Mouse (Mus musculus) cerebellum, postnatal 25 days (tissue): ENCODE measurements around the gene Sdccag8.

Experiments used
- DNase-seq, 2 experiments: peaks; one replicate each; pipeline ENCODE4 v3.0.0; 2021; ENCODE audit warnings: mixed read lengths in 2 of 2

Gene Sdccag8

GRCm38 (mm10) chr1:177013313-177013712, 198.9 kb downstream of the Sdccag8 start:
- DNase-seq: no peak

DNA sequence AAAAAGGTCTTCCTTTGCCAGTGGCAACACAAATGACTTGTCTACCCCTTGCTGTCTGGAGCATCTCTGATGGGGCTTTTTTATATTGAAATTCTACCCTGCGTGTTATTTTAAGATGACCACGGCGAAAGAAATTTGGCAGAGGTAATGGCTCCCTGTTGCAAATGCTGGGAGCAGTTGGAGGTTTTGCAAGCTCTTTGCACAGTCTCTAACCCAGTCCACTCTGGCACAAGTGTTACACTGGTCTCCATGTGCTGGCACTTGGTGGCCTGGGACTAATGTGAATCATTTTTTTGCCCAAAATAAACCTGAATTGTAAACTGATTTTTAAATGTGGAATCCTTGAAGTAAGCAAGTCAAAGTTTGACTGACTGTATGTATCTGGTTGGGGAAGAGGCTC, 199.3 kb downstream of the Sdccag8 start:
- peak; percentile 52 to 64 for DNase-seq

- DNase-seq: no peak
Observed at GRCm38 (mm10) chr1:177014346-177014745, 199.9 kb downstream of the Sdccag8 start.

- no peak for DNase-seq
Observed at GRCm38 (mm10) chr1:177014921-177015439, 200.5 kb downstream of the Sdccag8 start.

- no peak for DNase-seq
Observed at GRCm38 (mm10) chr1:177015917-177016316, 201.5 kb downstream of the Sdccag8 start.

DNA sequence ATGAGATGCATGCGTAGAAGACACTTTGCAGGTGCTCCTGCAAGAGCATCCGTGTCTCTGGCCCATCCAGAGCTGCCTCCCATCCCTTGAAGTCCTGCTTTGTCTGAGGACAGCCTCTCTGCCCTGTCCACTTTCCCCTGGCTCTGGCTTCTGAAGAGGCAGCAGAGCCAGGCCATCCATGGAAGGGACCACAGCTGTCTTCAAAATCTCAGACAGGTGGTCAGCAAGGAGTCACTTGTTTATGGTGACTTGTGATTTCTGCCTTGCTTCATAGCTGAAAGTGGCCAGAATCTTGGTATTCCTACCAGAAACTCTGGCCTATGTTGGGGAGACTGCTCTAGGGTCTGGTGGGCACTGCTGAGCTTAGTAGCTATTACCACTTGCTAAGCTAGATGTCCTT, 202.3 kb downstream of the Sdccag8 start:
- no peak for DNase-seq

- DNase-seq: no peak
Observed at GRCm38 (mm10) chr1:177018750-177019149, 204.3 kb downstream of the Sdccag8 start.

- DNase-seq: no peak
Observed at GRCm38 (mm10) chr1:177019668-177020067, 205.2 kb downstream of the Sdccag8 start.

- peak in 1 of 2 experiments; percentile 5 for DNase-seq
Observed at GRCm38 (mm10) chr1:177022751-177023150, 208.3 kb downstream of the Sdccag8 start.

DNA sequence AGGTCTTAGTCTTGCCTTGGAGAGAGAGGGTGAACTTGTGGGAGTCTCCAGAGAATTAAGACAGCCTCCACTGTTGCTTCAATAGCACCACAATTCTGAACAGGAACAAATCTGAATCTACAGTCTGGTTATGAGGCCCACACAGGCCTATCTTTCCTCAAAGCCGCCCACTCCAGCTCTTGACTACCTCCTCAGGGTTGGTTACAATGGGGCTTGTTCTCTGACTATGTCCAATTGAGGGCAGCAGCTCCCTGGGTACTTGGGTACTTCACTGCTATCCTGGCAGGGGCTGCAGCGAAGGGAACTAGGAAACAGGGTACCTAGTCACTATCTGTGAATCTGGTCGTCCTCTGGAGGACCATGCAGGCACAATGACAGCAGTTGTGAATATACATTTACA, 213.2 kb downstream of the Sdccag8 start:
- DNase-seq: no peak

DNA sequence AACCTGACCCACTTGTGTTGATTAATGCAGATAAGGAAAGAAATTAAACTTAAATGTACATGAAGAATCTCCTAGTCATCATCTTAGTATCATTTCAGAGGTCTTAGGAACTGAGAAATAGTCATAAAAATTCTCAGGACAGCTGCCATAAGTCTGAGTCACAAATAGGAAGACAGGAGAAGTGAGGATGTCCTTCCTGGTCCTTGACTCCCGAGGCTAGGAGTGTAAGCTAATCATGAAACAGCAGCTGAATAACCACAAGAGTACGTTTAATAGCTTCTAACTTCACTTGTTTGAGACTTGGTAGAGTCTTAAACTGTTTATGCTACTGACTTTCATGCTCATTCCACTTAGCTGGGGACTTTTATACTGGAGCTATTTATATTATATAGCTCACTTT, 214.6 kb downstream of the Sdccag8 start:
- DNase-seq: no peak

GRCm38 (mm10) chr1:177030669-177031068, 216.2 kb downstream of the Sdccag8 start:
- DNase-seq: no peak

DNA sequence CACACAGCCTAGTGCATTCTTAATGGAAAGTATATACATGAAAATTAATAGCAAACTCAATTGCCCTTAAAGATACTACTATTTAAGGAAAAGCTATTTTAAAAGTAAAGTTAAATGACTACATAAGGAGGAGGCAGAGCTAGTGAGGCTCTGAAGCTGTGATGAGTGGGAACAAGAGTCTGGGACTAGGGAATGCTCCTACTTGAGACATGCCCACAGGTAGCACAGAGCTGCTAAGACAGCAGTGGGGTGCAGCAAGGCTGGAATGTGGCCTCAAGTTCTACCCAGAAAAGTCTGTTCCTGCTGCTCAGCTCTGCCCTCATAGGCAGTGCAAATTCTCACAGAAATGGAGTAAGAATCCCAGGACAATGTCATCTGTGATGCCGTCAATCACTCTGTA, 216.7 kb downstream of the Sdccag8 start:
- no peak for DNase-seq

DNA sequence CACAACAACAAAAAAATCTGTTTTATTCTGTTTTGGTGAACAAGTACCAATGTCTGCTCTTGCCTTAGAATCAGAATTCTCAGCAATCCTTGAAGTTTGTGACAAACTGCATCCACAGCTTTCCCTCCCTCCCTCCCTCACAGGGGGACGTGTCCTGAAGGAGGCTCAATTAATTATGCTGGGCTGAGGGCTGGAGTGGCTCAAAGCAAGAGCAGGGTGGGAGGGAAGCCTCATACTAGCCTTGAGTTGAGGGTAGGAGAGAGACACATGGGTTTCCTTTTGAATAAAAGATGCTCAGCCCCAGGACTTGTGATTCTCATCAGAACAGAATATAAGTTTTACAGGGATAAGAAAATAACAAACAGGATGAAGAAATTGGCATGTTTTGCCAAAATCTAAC, 217.8 kb downstream of the Sdccag8 start:
- no peak for DNase-seq

GRCm38 (mm10) chr1:177035460-177035859, 221.0 kb downstream of the Sdccag8 start:
- peak; percentile 70 to 78 for DNase-seq

- DNase-seq: no peak
Observed at GRCm38 (mm10) chr1:177038383-177038782, 223.9 kb downstream of the Sdccag8 start.

GRCm38 (mm10) chr1:177039093-177039674, 224.7 kb downstream of the Sdccag8 start:
- DNase-seq: no peak

DNA sequence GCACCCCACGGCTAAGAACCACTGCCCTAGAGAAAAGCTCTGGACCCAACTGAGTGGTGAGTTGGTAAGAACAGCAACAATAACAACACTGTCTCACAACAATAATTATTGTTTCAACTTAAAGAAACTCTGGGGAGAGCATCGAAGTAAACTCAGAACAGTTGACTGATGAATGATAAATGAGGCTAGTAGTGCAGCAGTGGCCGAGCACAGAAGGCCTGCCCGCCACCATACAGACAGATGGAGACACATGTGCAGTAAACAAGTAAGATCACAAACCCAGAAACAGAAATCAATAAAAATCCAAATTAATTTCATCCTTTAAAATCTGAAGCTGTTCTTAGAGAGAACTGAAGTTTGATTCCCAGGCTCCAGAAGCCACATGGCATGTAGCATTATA, 225.6 kb downstream of the Sdccag8 start:
- no peak for DNase-seq

- peak in 1 of 2 experiments; percentile 49 for DNase-seq
Observed at GRCm38 (mm10) chr1:177045885-177046284, 231.4 kb downstream of the Sdccag8 start.

GRCm38 (mm10) chr1:177046963-177047362, 232.5 kb downstream of the Sdccag8 start:
- DNase-seq: no peak

GRCm38 (mm10) chr1:177048773-177049172, 234.3 kb downstream of the Sdccag8 start:
- peak in 1 of 2 experiments; percentile 29 for DNase-seq

GRCm38 (mm10) chr1:177051366-177051963, 237.0 kb downstream of the Sdccag8 start:
- DNase-seq: peak in 1 of 2 experiments; percentile 30

GRCm38 (mm10) chr1:177054891-177055290, 240.4 kb downstream of the Sdccag8 start:
- DNase-seq: peak in 1 of 2 experiments; percentile 33

- no peak for DNase-seq
Observed at GRCm38 (mm10) chr1:177061761-177062160, 247.3 kb downstream of the Sdccag8 start.

GRCm38 (mm10) chr1:177065732-177066131, 251.3 kb downstream of the Sdccag8 start:
- DNase-seq: no peak
